Mouse (Mus musculus) frontal cortex, adult 2 months (tissue): ENCODE data around the gene Armc8. TPM values are rescaled to one million over a fixed set of nuclear protein-coding genes. Genes with fewer than 3 reads are reported as not detected.
"Not testable (repeated sequence)": the region's sequence is repeated elsewhere in the genome, so short reads cannot be mapped to it uniquely, and the experiment has no call there.

Experiments used
- DNase-seq, 2 experiments: peaks; one replicate each; pipeline ENCODE4 v3.0.0; 2022; ENCODE audit warnings: low spot score in 1 of 2; ENCODE audit errors: extremely low spot score in 1 of 2
- polyA plus RNA-seq: library from polyadenylated mRNA; depleted of rRNA; stranded (reverse); fragments of >200 nt; gene quantifications from 2 replicates; pipeline ENCODE4 v1.2.3, GENCODE M21; 2012; rRNA removed

The Armc8 gene
- 53.4 and 57.1 TPM in 2 replicates for polyA plus RNA-seq

- DNase-seq: peak; percentile 75 to 89
These were observed at the start of gene Armc8 for GRCm38 (mm10) chr9:99568347-99569070. Gene Armc8, minus strand, starts transcription at chr9:99568899.

GRCm38 (mm10) chr9:99612202-99612601, 43.5 kb upstream of the Armc8 start, which contains the start of gene A4gnt:
Gene A4gnt, plus strand, starts transcription at chr9:99612502.
- no peak for DNase-seq

- DNase-seq: no peak
These were observed 34.9 kb upstream of the Armc8 start for GRCm38 (mm10) chr9:99603566-99603965.

- DNase-seq: not testable (repeated sequence)
These were observed 30.4 kb upstream of the Armc8 start for GRCm38 (mm10) chr9:99599127-99599526.

DNA sequence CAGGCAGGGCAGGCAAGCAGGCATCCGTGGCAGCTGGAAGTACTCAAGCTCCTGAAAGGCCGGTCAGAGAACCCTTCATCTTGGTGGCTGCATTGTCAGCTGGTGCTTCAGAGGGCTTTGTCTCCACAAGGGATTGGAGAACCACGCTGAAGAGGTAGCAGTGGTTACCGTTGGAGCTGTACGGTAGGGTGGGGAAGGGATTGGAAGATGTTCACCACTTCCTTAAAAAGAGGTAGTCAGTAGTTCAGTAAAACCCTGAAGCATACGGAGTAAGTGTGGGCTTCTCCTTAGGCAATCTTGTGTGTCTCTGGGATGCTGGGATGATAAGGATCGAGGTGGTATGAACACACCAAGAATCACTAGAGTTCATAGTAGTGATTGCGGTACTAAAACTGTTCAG, 22.4 kb upstream of the Armc8 start:
- DNase-seq: no peak

- DNase-seq: peak in 1 of 2 experiments; percentile 68
These were observed 19.0 kb upstream of the Armc8 start for GRCm38 (mm10) chr9:99587505-99588202.

DNA sequence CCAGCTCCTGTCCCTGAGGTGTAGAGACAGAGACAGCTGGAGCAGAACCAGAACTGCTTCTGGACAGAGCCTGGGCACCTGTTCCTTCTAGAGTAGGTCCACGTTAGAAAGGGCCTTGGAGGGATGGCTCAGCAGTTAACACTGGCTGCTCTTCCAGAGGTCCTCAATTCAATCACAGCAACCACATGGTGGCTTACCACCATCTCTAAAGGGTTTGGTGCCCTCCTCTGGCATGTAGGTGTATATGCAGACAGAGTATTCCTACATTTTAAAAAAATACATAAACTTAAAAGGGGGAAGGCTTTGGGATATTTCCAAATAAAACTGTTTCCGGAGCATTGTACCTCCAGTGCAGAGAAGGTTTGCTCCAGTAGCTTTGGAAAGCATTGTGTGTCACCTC, 12.0 kb upstream of the Armc8 start:
- DNase-seq: peak in 1 of 2 experiments; percentile 63

DNA sequence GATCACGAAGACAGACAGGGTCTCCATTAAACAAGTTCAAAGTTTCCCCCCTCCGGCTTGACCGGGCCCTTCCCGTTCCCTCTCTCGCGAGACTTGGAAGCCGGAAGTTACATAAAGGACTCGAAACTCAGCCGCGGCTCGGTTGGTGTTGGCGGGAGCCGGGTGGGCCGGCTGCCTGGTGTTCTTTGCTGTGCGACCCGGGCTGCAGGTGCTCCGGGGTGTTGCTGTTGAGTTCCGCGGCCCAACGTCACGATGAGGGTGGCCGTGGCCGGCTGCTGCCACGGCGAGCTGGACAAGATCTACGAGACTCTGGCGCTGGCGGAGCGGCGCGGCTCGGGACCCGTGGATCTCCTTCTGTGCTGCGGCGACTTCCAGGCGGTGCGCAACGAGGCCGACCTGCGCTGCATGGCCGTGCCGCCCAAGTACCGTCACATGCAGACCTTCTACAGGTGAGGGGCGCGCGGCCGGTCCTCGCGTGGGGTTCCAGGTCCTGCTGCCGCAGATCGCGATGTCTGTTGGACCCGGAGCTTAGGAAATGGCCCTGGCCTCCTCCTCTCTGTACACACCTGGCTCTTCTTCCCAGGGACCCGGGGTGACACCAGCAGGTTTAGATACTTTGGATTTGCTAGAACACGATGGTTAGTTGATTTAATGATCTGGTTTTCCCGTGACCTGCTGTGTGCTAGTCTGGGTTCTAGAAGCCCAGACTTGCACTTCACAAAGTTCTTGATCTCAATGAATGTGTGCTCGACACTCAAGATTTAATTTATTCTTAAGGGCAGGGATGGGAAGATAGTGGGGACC, 7.2 kb upstream of the Armc8 start, which contains the start of gene Dbr1:
Dbr1 (plus strand) TSS at position 123 of the 804 bp plus-strand sequence.
- DNase-seq: peak; percentile 85 to 95

- DNase-seq: no peak
These were observed 335 bp upstream of the Armc8 start for GRCm38 (mm10) chr9:99569071-99569397.

DNA sequence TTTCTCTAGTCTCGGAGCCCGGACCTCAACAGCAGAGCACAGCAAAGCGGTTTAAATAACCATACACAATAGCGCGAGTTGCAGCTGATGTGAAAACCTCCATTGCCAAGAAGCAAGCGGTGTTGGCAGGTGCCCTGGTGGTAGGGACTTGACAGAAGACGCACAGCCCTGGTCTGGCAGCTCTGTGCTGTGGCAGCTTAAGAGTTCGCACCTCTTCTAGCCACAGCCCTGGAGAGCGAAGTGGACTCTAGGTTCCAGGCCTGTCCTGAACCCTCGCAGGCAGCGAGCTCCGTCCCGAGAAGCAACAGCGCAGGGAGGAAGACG, 714 bp downstream of the Armc8 start:
- peak in 1 of 2 experiments; percentile 13 for DNase-seq

DNA sequence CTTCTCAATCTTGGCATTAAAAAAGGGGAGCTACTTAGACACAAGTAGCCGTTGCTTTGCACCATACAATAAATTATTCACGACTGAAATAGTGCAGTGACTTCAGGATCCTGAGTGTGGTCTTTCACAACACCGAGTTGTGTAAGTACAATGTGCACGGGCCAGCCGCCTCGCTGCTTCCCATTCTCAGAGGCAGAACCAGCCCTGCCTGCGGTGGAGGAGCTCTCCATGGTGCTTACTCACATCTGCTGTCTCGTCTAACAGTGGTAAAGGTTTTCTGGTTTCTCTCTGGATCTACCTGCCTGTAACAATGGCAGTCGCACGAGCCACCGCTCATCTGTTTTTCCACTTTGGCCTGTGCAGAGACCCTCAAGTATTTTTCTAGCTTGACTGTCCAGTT, 5.0 kb downstream of the Armc8 start:
- DNase-seq: no peak

DNA sequence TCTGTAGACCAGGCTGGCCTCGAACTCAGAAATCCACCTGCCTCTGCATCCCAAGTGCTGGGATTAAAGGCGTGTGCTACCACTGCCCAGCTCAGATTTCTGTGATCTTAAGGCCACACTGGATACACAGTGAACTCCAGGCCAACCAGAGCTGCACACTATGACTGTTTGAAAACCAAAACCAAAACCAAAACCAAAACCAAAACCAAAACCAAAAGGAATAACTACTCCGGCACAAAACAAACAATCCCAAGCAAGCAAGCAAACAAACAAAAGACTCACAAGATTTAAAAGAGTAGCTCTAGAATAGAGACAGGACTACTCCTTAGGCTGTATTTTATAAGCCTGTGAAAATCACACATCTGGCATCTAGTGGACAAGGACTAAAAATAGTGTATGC, 8.3 kb downstream of the Armc8 start:
- no peak for DNase-seq

DNA sequence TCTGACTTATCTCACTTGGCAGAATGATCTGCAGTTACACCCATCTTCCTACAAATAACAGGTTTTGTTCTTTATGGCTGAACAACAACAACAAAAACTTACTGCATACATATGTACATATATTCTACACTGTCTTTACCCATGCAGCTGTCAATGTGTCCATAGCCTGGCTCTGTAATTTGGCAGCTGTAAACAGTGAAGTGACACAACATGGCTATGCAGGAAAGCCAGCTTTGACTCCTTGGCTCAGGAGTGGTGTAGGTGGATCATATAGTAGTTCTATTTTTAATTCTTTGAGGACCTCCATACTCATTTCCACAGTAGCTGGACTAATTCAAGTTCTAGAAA, 9.2 kb downstream of the Armc8 start:
- no peak for DNase-seq

- no peak for DNase-seq
These were observed 9.7 kb downstream of the Armc8 start for GRCm38 (mm10) chr9:99558824-99559556.

GRCm38 (mm10) chr9:99557580-99558300, 11.0 kb downstream of the Armc8 start:
- no peak for DNase-seq

DNA sequence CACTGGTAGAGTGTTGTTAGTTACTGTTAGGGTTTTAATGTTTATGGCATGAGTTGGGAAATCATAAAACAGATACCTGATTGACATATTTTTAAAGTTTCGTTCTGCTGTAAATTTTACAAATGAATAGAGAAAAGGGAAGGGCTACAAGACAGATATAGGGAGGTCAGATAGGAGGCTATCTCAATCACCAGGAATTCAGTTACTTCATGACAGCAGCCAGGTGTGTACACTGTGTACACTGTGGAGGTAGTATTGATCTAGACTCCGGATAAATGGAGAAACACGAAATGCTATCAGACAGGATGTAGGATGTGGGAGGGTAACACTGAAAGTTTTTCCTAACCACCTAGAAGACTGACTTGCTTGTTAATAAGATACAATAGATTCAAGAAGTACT, 13.4 kb downstream of the Armc8 start:
- DNase-seq: no peak

DNA sequence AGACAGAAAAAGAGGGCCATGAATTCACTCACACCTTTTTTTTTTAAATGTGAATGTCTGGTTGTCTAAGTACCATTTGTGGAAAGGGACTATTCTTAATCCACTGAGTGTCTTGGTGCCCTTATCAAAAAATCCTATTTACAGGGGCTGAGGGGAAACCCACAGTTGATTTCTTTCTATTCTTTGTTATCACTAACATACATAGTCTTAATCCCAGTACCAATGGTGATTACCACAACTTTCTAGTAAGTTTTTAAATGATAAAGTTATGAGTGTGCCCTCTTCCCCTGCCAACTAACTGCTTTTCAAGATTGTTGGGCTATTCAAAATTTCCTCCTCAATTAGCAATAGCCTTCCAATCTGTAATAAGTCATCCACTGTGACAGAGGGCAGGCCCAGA, 14.6 kb downstream of the Armc8 start:
- no peak for DNase-seq

GRCm38 (mm10) chr9:99553049-99553448, 15.7 kb downstream of the Armc8 start:
- no peak for DNase-seq

GRCm38 (mm10) chr9:99552068-99552467, 16.6 kb downstream of the Armc8 start:
- DNase-seq: no peak

DNA sequence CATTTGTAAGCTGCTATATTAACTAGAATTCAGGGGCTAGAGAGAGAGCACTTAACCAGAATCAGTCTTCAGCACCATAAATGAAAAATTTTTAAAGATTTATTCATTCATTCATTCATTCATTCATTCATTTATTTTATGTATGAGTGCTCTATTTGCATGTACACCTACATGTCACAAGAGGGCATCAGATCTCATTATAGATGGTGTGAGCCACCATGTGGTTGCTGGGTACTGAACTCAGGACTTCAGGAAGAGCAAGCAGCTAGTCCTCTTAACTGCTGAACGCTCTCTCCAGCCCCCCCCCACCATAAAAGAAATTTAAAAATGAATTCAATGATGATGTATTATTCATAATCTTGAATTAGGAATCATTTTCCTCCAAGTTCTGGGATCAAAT, 22.4 kb downstream of the Armc8 start:
- no peak for DNase-seq
